Mouse (Mus musculus) hindbrain, embryonic 10.5 days (tissue): ENCODE measurements around the gene Dntt. TPM values are rescaled to one million over a fixed set of nuclear protein-coding genes. Genes with fewer than 3 reads are reported as not detected.

ENCODE experiments used
- polyA plus RNA-seq: library from polyadenylated mRNA; unstranded; fragments of >200 nt; fragmentation: Nextera tagmentation; extraction: Ambion mirVana; gene quantifications from 2 replicates; pipeline ENCODE4 v1.2.1, GENCODE M21; 2016

The Dntt gene
- polyA plus RNA-seq, 1 experiment from 2014 or later = not detected

Other genes starting within 250 kb of the Dntt start
- 40.2 and 41.2 TPM in 2 replicates for gene Ccnj, start 198.0 kb upstream of the Dntt start, polyA plus RNA-seq
- 10.1 and 11.3 TPM in 2 replicates for gene Zfp518a, start 134.6 kb upstream of the Dntt start, polyA plus RNA-seq
- 0.31 and 0.35 TPM in 2 replicates for gene Blnk, start 34.7 kb upstream of the Dntt start, polyA plus RNA-seq
- not detected in 2 replicates for gene Opalin, start 47.8 kb downstream of the Dntt start, polyA plus RNA-seq
- 0.25 and 0.68 TPM in 2 replicates for gene Tll2, start 177.6 kb downstream of the Dntt start, polyA plus RNA-seq
- gene Tm9sf3, start 234.7 kb downstream of the Dntt start, polyA plus RNA-seq = 74.8 and 98.1 TPM in 2 replicates